Mouse (Mus musculus) G1E (cell line): Measurements from ENCODE around the gene Gm17482. TPM values are rescaled to one million over a fixed set of nuclear protein-coding genes. Genes with fewer than 3 reads are reported as not detected.

Source experiments
- ATAC-seq: 2 replicates; pipeline ENCODE4 v1.8.0; 2016; ENCODE audit warnings: mild to moderate bottlenecking; ENCODE audit not compliant: insufficient number of reproducible peaks, poor library complexity, low FRiP score, severe bottlenecking; ENCODE audit errors: extremely low read depth
- DNase-seq: peaks from one replicate; pipeline ENCODE4 v3.0.0; 2012; ENCODE audit warnings: low spot score
- H3K27me3 ChIP-seq: 2 replicates; pipeline ENCODE4 v1.6.1; 2012; ENCODE audit warnings: mild to moderate bottlenecking, low read length, inconsistent platforms; ENCODE audit not compliant: insufficient read depth
- H3K36me3 ChIP-seq: replicated peaks from 2 replicates; pipeline ENCODE3; 2012; ENCODE audit warnings: mild to moderate bottlenecking, inconsistent platforms
- H3K4me1 ChIP-seq: 2 replicates; pipeline ENCODE4 v1.6.1; 2012; ENCODE audit warnings: low read depth, low read length, inconsistent platforms, mixed read lengths; ENCODE audit not compliant: insufficient read depth
- H3K4me3 ChIP-seq: 2 replicates; pipeline ENCODE4 v1.5.1; 2012; ENCODE audit warnings: low read depth, mild to moderate bottlenecking, inconsistent platforms, low read length, moderate library complexity, mixed read lengths
- H3K9me3 ChIP-seq: replicated peaks from 2 replicates; pipeline ENCODE4 v1.6.1; 2012; ENCODE audit warnings: inconsistent platforms
- CTCF ChIP-seq: IDR thresholded peaks from 2 replicates; pipeline ENCODE4 v1.5.1; 2012; ENCODE audit warnings: low read depth, low read length, inconsistent platforms, mixed read lengths
- GATA1 ChIP-seq: IDR thresholded peaks from 2 replicates; pipeline ENCODE4 v1.6.1; 2012; ENCODE audit warnings: borderline replicate concordance, low read length, inconsistent platforms, mixed read lengths
- GATA2 ChIP-seq: IDR thresholded peaks from 2 replicates; pipeline ENCODE4 v1.6.1; 2012; ENCODE audit warnings: low read depth, low read length, inconsistent platforms, borderline replicate concordance
- POLR2AphosphoS5 ChIP-seq: IDR thresholded peaks from 2 replicates; pipeline ENCODE4 v1.6.1; 2012; ENCODE audit warnings: low read depth, low read length, inconsistent platforms; ENCODE audit not compliant: insufficient replicate concordance
- TAL1 ChIP-seq: conservative IDR thresholded peaks from 2 replicates; pipeline ENCODE4 v1.6.1; 2012; ENCODE audit warnings: low read depth, low read length, inconsistent platforms, mixed read lengths
- polyA plus RNA-seq: library from polyadenylated mRNA; stranded (reverse); fragments of >175 nt; gene quantifications from 2 replicates; pipeline ENCODE4 v1.2.3, GENCODE M21; 2012
- total RNA-seq, 2 experiments: library from RNA; stranded (forward) in 1 of 2; stranded (reverse) in 1 of 2; fragments of 200-1000 nt in 1 of 2; fragments of >200 nt in 1 of 2; fragmentation: Nextera tagmentation in 1 of 2; gene quantifications; 2 replicates each; pipeline ENCODE4 v1.2.3; 2014 to 2017

Gene Gm17482
- total and polyA plus RNA-seq, 3 experiments, result not detected

- no peak for DNase-seq
- H3K9me3 ChIP-seq, result no peaks in the 10 kb centered on the region
- no peak for ATAC-seq
- peaks cover 7% of the 10 kb centered on the region for H3K27me3 ChIP-seq
- TF ChIP-seq TAL1, result no peak
- TF ChIP-seq GATA1, result no peak
- no peak for TF ChIP-seq GATA2
- no peak for TF ChIP-seq CTCF
- TF ChIP-seq POLR2AphosphoS5, result no peak
- H3K4me3 ChIP-seq, result no peak overlapping the region
- H3K36me3 ChIP-seq, result no peaks in the 10 kb centered on the region
- H3K4me1 ChIP-seq, result no peaks in the 10 kb centered on the region
Observed at GRCm38 (mm10) chr6:115292621-115293020, 65.5 kb downstream of the Gm17482 start.

DNA sequence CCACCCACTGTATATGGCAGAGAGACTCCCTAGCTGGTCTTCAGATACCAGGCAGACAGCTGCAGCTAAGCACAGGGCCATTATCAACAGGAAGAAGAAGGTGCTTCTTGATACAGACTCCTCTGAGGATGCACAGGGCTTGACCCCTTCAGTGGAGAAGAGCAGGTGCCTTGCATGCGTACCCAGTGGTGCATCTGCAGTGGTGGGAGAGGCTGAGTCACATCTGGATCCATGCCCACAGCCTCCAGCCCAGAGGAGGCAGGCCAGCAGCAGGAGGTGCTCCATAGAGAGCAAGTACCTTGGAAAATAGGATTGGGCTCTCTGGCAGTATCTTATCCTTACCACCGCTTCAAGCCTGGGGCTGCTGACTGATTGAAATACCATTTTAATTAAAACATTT is 66.7 kb downstream of the Gm17482 start:
- peaks cover 7% of the 10 kb centered on the region for H3K27me3 ChIP-seq
- H3K4me3 ChIP-seq, result no peak overlapping the region
- H3K36me3 ChIP-seq, result no peaks in the 10 kb centered on the region
- TF ChIP-seq GATA1 (no peak), GATA2 (no peak), TAL1 (no peak)
- DNase-seq (no peak), ATAC-seq (no peak)
- H3K4me1 ChIP-seq, result no peaks in the 10 kb centered on the region
- no peaks in the 10 kb centered on the region for H3K9me3 ChIP-seq

DNA sequence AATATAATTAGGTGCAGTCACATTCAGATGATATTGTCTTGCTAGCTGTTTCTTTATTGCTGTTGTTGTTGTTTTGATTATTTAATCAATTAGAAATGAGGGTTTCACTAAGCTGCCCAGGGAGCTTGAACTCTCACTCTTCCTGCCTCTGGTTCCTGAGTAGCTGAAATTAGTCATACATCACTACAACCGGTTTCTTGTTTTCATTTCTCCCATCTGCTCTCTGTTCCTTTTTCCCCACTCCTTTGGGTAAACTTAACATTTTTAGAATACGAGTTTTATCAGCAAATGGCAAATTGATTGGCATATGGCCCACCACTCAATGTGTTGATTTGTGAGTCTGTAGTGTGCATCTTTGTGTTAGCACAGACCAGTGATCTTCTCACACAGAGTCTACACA is 80.0 kb downstream of the Gm17482 start:
- Histone ChIP-seq H3K4me1 (no peaks in the 10 kb centered on the region), H3K36me3 (no peaks in the 10 kb centered on the region), H3K4me3 (no peak overlapping the region), H3K9me3 (no peaks in the 10 kb centered on the region), H3K27me3 (no peaks in the 10 kb centered on the region)
- no peak for TF ChIP-seq CTCF
- TF ChIP-seq TAL1, result no peak
- no peak for TF ChIP-seq GATA2
- TF ChIP-seq POLR2AphosphoS5, result no peak
- no peak for TF ChIP-seq GATA1
- ATAC-seq, result no peak
- no peak for DNase-seq

Other genes starting within 250 kb of the Gm17482 start
- 26.4 and 33.0 TPM in 2 replicates for gene Tamm41, start 189.5 kb upstream of the Gm17482 start, total RNA-seq (2014; fragmentation: Nextera tagmentation)
- 47.4 and 48.8 TPM in 2 replicates for gene Tamm41, start 189.5 kb upstream of the Gm17482 start, total RNA-seq (2017)
- gene Tamm41, start 189.5 kb upstream of the Gm17482 start, polyA plus RNA-seq, result 20.9 and 23.4 TPM in 2 replicates
- not detected in 2 replicates for gene Syn2, start 92.4 kb upstream of the Gm17482 start, total RNA-seq (2014; fragmentation: Nextera tagmentation)
- 0.12 and 0.16 TPM in 2 replicates for gene Syn2, start 92.4 kb upstream of the Gm17482 start, total RNA-seq (2017)
- not detected in 2 replicates for gene Syn2, start 92.4 kb upstream of the Gm17482 start, polyA plus RNA-seq
- gene Timp4, start 24.9 kb downstream of the Gm17482 start, total RNA-seq (2014; fragmentation: Nextera tagmentation), result not detected in 2 replicates
- 0.06 and 0.11 TPM in 2 replicates for gene Timp4, start 24.9 kb downstream of the Gm17482 start, total RNA-seq (2017)
- not detected in 2 replicates for gene Timp4, start 24.9 kb downstream of the Gm17482 start, polyA plus RNA-seq
- gene Pparg, start 133.6 kb downstream of the Gm17482 start, total RNA-seq (2014; fragmentation: Nextera tagmentation), result not detected in 2 replicates
- 0.06 TPM in 1 of 2 replicates, not detected in the other for gene Pparg, start 133.6 kb downstream of the Gm17482 start, total RNA-seq (2017)
- gene Pparg, start 133.6 kb downstream of the Gm17482 start, polyA plus RNA-seq, result not detected in 2 replicates